Mouse (Mus musculus): ENCODE measurements around the gene Lrrc2. TPM values are rescaled to one million over a fixed set of nuclear protein-coding genes. Genes with fewer than 3 reads are reported as not detected.

Lrrc2 gene
- total and polyA plus RNA-seq, 3 experiments = 0.07 TPM; not detected in 2

DNA sequence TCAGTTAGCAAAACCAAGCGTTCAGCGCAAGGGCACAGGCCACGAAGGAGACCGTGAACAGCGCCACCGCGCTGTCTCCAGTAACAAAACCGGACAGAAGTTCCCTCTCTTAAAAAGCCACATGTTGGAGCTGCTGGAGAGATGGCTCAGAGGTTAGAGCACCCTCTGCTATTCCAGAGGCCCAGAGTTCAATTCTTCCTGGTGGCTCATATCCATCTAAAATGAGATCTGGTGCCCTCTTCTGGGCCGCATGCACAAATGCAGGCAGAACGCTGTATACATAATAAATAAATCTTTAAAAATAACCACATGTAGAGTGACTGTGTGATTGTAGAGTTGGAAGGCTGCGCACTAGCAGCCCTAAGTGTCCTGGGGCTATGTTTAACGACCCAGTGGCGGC, 7.1 kb upstream of the Lrrc2 start:
- DNase-seq (ENCODE audit: low read depth, low spot score) = peak; percentile 20
- TF ChIP-seq ZMIZ1 (IDR thresholded peaks at IDR 0.05; ENCODE audit: low read depth, low read length) (no peak), HCFC1 (IDR thresholded peaks at IDR 0.05; ENCODE audit: low read depth, low read length) (no peak), TAL1 (IDR thresholded peaks at IDR 0.05; ENCODE audit: low read length) (no peak), USF1 (IDR thresholded peaks at IDR 0.05; ENCODE audit: low read depth, low read length) (no peak), MEF2A (IDR thresholded peaks at IDR 0.05; ENCODE audit: extremely low read depth, insufficient replicate concordance, low read depth, low read length, poor library complexity, severe bottlenecking) (no peak), CHD2 (IDR thresholded peaks at IDR 0.05; ENCODE audit: low read length) (no peak), MAX (IDR thresholded peaks at IDR 0.05; ENCODE audit: low read length) (no peak), ZNF384 (IDR thresholded peaks at IDR 0.05; ENCODE audit: low read depth, low read length) (no peak), CHD1 (IDR thresholded peaks at IDR 0.05; ENCODE audit: low read depth, low read length) (no peak), RAD21 (IDR thresholded peaks at IDR 0.05; ENCODE audit: low read depth, low read length) (peak; percentile 25), GATA1 (IDR thresholded peaks at IDR 0.05; ENCODE audit: low read depth, low read length) (no peak), MAZ (IDR thresholded peaks at IDR 0.05; ENCODE audit: low read depth, low read length) (no peak), SMC3 (IDR thresholded peaks at IDR 0.05; ENCODE audit: low read depth, low read length) (peak; percentile 37), ZKSCAN1 (IDR thresholded peaks at IDR 0.05; ENCODE audit: low read depth, low read length) (no peak), NRF1 (IDR thresholded peaks at IDR 0.05; ENCODE audit: insufficient read depth, low read depth, low read length, poor library complexity, severe bottlenecking) (no peak), USF2 (IDR thresholded peaks at IDR 0.05; ENCODE audit: borderline replicate concordance in 1 of 2, insufficient read depth in 1 of 2, low read depth in 1 of 2, low read length in 2 of 2) (no peak), SIN3A (IDR thresholded peaks at IDR 0.05; ENCODE audit: low read length) (no peak), ZC3H11A (IDR thresholded peaks at IDR 0.05; ENCODE audit: low read depth, low read length) (no peak), MYB (IDR thresholded peaks at IDR 0.05; ENCODE audit: low read depth, low read length) (no peak), CTCF (IDR thresholded peaks at IDR 0.05 in 2 of 3, conservative IDR thresholded peaks at IDR 0.05 in 1 of 3; ENCODE audit: control insufficient read depth in 1 of 3, insufficient read depth in 1 of 3, low read depth in 2 of 3, low read length in 3 of 3, poor library complexity in 1 of 3, severe bottlenecking in 1 of 3) (peak; percentile 18 to 41 (median 40); a peak in 5 of 6 replicates)
- Histone ChIP-seq H3K27ac (ENCODE audit: control insufficient read depth, low read depth, low read length) (no peak overlapping the region), H3K27me3 (ENCODE audit: control insufficient read depth in 1 of 2, insufficient read depth in 2 of 2, low read length in 2 of 2) (no peaks in the 10 kb centered on the region), H3K9ac (ENCODE audit: control insufficient read depth, low read depth, low read length, poor library complexity, severe bottlenecking) (no peak overlapping the region), H3K79me2 (ENCODE audit: control insufficient read depth, insufficient read depth, low read length, poor library complexity) (no peaks in the 10 kb centered on the region), H3K4me3 (ENCODE audit: control insufficient read depth in 1 of 2, insufficient read depth in 1 of 2, low read depth in 2 of 2, low read length in 2 of 2) (no peak overlapping the region), H3K9me3 (replicated peaks; ENCODE audit: insufficient read depth, low read length) (no peaks in the 10 kb centered on the region), H3K4me1 (ENCODE audit: control insufficient read depth in 1 of 2, insufficient read depth in 2 of 2, low read length in 2 of 2) (peaks cover 0 to 6% of the 10 kb centered on the region in 2 experiments; a peak in 1 of 4 replicates), H3K36me3 (ENCODE audit: control insufficient read depth in 1 of 2, insufficient read depth in 2 of 2, low read length in 2 of 2) (no peaks in the 10 kb centered on the region)

DNA sequence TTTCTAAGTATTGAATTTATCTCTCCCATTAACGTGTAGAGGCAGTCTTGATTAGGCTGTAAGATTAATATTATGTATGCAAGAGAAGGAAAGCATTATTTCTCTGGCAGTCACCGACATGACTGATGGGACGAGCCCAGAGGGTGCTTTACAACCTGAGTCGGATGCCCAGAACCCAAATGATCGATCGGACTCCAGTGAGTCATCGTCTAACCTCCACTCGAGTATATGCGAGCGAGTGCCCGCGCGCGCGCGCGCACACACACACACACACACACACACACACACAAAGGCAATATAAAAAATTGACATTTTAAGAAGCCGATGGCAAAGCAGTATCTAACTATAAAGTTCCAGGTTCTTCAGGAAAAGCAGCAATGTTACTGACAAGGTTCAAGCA, 6.0 kb upstream of the Lrrc2 start:
- DNase-seq (ENCODE audit: low read depth, low spot score) = no peak

More for the DNA sequence above, 6.0 kb upstream of the Lrrc2 start:
- no peak overlapping the region for H3K27ac ChIP-seq (ENCODE audit: control insufficient read depth, low read depth, low read length)
- peaks cover 0 to 7% of the 10 kb centered on the region in 2 experiments; a peak in 1 of 4 replicates for H3K4me1 ChIP-seq (ENCODE audit: control insufficient read depth in 1 of 2, insufficient read depth in 2 of 2, low read length in 2 of 2)
- H3K27me3 ChIP-seq (ENCODE audit: control insufficient read depth in 1 of 2, insufficient read depth in 2 of 2, low read length in 2 of 2) = no peaks in the 10 kb centered on the region
- TF ChIP-seq ETS1 (IDR thresholded peaks at IDR 0.05; ENCODE audit: low read depth, low read length) = no peak
- no peak for TF ChIP-seq POLR2AphosphoS2 (IDR thresholded peaks at IDR 0.05; ENCODE audit: low read length)
- TF ChIP-seq MYC (IDR thresholded peaks at IDR 0.05; ENCODE audit: low read depth, low read length) = no peak
- TF ChIP-seq TAL1 (IDR thresholded peaks at IDR 0.05; ENCODE audit: low read length) = no peak
- TF ChIP-seq CTCF (IDR thresholded peaks at IDR 0.05 in 2 of 3, conservative IDR thresholded peaks at IDR 0.05 in 1 of 3; ENCODE audit: control insufficient read depth in 1 of 3, insufficient read depth in 1 of 3, low read depth in 2 of 3, low read length in 3 of 3, poor library complexity in 1 of 3, severe bottlenecking in 1 of 3) = no peak
- no peak for TF ChIP-seq NELFE (IDR thresholded peaks at IDR 0.05; ENCODE audit: low read depth, low read length)
- TF ChIP-seq MEF2A (IDR thresholded peaks at IDR 0.05; ENCODE audit: extremely low read depth, insufficient replicate concordance, low read depth, low read length, poor library complexity, severe bottlenecking) = no peak
- no peak for TF ChIP-seq HCFC1 (IDR thresholded peaks at IDR 0.05; ENCODE audit: low read depth, low read length)
- no peak for TF ChIP-seq CHD2 (IDR thresholded peaks at IDR 0.05; ENCODE audit: low read length)
- TF ChIP-seq USF1 (IDR thresholded peaks at IDR 0.05; ENCODE audit: low read depth, low read length) = no peak
- no peak for TF ChIP-seq MXI1 (IDR thresholded peaks at IDR 0.05; ENCODE audit: low read depth, low read length)
- TF ChIP-seq MAX (IDR thresholded peaks at IDR 0.05; ENCODE audit: low read length) = no peak
- no peak for TF ChIP-seq NRF1 (IDR thresholded peaks at IDR 0.05; ENCODE audit: insufficient read depth, low read depth, low read length, poor library complexity, severe bottlenecking)
- TF ChIP-seq CHD1 (IDR thresholded peaks at IDR 0.05; ENCODE audit: low read depth, low read length) = no peak
- TF ChIP-seq POLR2A (IDR thresholded peaks at IDR 0.05; ENCODE audit: control insufficient read depth in 1 of 2, insufficient read depth in 1 of 2, low read depth in 1 of 2, low read length in 2 of 2, poor library complexity in 1 of 2) = no peak
- H3K36me3 ChIP-seq (ENCODE audit: control insufficient read depth in 1 of 2, insufficient read depth in 2 of 2, low read length in 2 of 2) = no peaks in the 10 kb centered on the region
- H3K9me3 ChIP-seq (replicated peaks; ENCODE audit: insufficient read depth, low read length) = no peaks in the 10 kb centered on the region
- H3K4me3 ChIP-seq (ENCODE audit: control insufficient read depth in 1 of 2, insufficient read depth in 1 of 2, low read depth in 2 of 2, low read length in 2 of 2) = no peak overlapping the region
- no peaks in the 10 kb centered on the region for H3K79me2 ChIP-seq (ENCODE audit: control insufficient read depth, insufficient read depth, low read length, poor library complexity)
- no peak overlapping the region for H3K9ac ChIP-seq (ENCODE audit: control insufficient read depth, low read depth, low read length, poor library complexity, severe bottlenecking)

Data from MEL (cell line).